Mouse (Mus musculus) liver, postnatal 0 days (tissue): ENCODE measurements around the gene Gpr84. TPM values are rescaled to one million over a fixed set of nuclear protein-coding genes. Genes with fewer than 3 reads are reported as not detected.

ENCODE experiments used
- ATAC-seq: fragments of 200-750 bp; cut with Nextera tagmentation; 2 replicates; pipeline ENCODE4 v1.8.0; 2017; ENCODE audit warnings: mild to moderate bottlenecking, moderate library complexity
- DNase-seq: peaks from one replicate; pipeline ENCODE4 v3.0.0-alpha.2; 2016
- H3K27ac ChIP-seq: fragments of 300-500 bp; sonication (generic); 2 replicates; pipeline ENCODE4 v1.5.1; 2014; ENCODE audit warnings: antibody characterized with exemption, moderate library complexity, mild to moderate bottlenecking, low read depth
- H3K27me3 ChIP-seq: fragments of 300-500 bp; sonication (generic); 2 replicates; pipeline ENCODE4 v1.6.1; 2014; ENCODE audit warnings: low read length, control low read depth, mixed read lengths; ENCODE audit not compliant: insufficient read depth
- H3K36me3 ChIP-seq: fragments of 300-500 bp; sonication (generic); replicated peaks from 2 replicates; pipeline ENCODE4 v1.6.1; 2014; ENCODE audit warnings: mild to moderate bottlenecking, control low read depth, low read length, moderate library complexity, mixed read lengths; ENCODE audit not compliant: insufficient read depth
- H3K4me1 ChIP-seq: fragments of 300-500 bp; sonication (generic); 2 replicates; pipeline ENCODE4 v1.6.1; 2014; ENCODE audit warnings: antibody characterized with exemption, mild to moderate bottlenecking, control low read depth; ENCODE audit not compliant: insufficient read depth
- H3K4me2 ChIP-seq: fragments of 300-500 bp; sonication (generic); 2 replicates; pipeline ENCODE4 v1.6.1; 2014; ENCODE audit warnings: low read depth, mild to moderate bottlenecking, low read length, moderate library complexity, mixed read lengths
- H3K4me3 ChIP-seq: fragments of 300-500 bp; sonication (generic); 2 replicates; pipeline ENCODE4 v1.5.1; 2014; ENCODE audit warnings: low read depth, low read length
- H3K9ac ChIP-seq: fragments of 300-500 bp; sonication (generic); replicated peaks from 2 replicates; pipeline ENCODE4 v1.6.1; 2014; ENCODE audit warnings: mild to moderate bottlenecking, moderate library complexity
- H3K9me3 ChIP-seq: fragments of 300-500 bp; sonication (generic); 2 replicates; pipeline ENCODE4 v1.6.1; 2016; ENCODE audit warnings: mild to moderate bottlenecking, control low read depth, low read length, mixed read lengths
- CTCF ChIP-seq: sonication (generic); IDR thresholded peaks from 2 replicates; pipeline ENCODE4 v1.5.1; 2016; ENCODE audit warnings: antibody characterized with exemption, low read depth
- EP300 ChIP-seq: IDR thresholded peaks from 2 replicates; pipeline ENCODE4 v1.6.1; 2016; ENCODE audit warnings: antibody characterized with exemption, low read depth, mild to moderate bottlenecking
- WGBS: fragments of 180-500 bp; shearing (Covaris S2); extraction: QIAGEN DNeasy Blood & Tissue Kit; methylation state at CpG from one replicate; pipeline ENCODE4 v1.1.7; 2014; ENCODE audit not compliant: insufficient replicate concordance; 5-methylcytosine and 5-hydroxymethylcytosine counted together
- polyA plus RNA-seq: library from polyadenylated mRNA; unstranded; fragments of >200 nt; fragmentation: Nextera tagmentation; extraction: Ambion mirVana; gene quantifications from 2 replicates; pipeline ENCODE4 v1.2.1, GENCODE M21; 2015

Gene Gpr84
- polyA plus RNA-seq, 1 experiment from 2014 or later = 1.8 TPM

GRCm38 (mm10) chr15:103333738-103334137 lies 23.3 kb upstream of the Gpr84 start:
- Histone ChIP-seq H3K4me3 (peak overlapping the region; percentile 19; the same call in 1 of the 2 replicates), H3K9ac (peak overlapping the region; percentile 37), H3K4me2 (peak overlapping the region; percentile 62), H3K9me3 (no peaks in the 10 kb centered on the region), H3K4me1 (peaks cover 16% of the 10 kb centered on the region), H3K27me3 (0 out of 2 replicates have a peak, but pooled peaks cover 4% of the 10 kb centered on the region), H3K27ac (peak overlapping the region; percentile 65), H3K36me3 (no peaks in the 10 kb centered on the region)
- ATAC-seq = peak; percentile 58
- DNase-seq = peak; percentile 38
- 42% methylated on average over 5 of the region's 5 CpGs for WGBS
- TF ChIP-seq EP300 (no peak), CTCF (no peak)

DNA sequence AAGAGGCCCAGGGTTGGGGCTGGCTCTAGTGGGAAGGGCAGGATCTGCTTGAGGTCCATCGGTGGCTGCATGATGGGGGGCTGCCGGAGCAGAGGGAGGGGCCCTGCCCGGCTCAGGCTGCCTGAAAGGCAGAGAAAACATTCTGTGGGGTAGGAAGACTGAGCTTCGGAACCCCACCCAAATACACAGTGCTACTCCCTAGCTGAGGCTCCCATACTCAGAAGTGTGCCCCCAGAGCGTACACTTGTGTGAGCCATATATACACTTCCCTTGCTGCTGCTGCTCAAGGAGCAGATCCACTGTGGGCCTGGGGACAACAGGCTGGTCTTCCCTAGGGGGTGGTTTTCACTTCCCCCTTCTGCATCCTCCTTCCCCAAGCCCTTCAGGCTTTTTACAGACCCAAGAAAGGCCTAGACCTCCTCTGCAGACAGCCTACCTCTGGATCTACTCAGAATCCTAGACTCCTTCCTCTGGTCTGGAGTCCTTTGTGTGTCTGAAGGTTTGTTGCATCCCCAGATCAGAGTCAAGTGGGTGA lies 22.7 kb upstream of the Gpr84 start:
- H3K4me1 ChIP-seq = peaks cover 16% of the 10 kb centered on the region
- peak; percentile 43 for ATAC-seq
- no peak for DNase-seq
- 45% methylated on average over 5 of the region's 5 CpGs for WGBS
- peak overlapping the region; percentile 37; the same call in 1 of the 2 replicates for H3K9ac ChIP-seq
- H3K36me3 ChIP-seq = no peaks in the 10 kb centered on the region
- H3K9me3 ChIP-seq = no peaks in the 10 kb centered on the region
- no peaks in the 10 kb centered on the region for H3K27me3 ChIP-seq
- H3K4me3 ChIP-seq = peak overlapping the region; percentile 19; the same call in 1 of the 2 replicates
- peak overlapping the region; percentile 65 for H3K27ac ChIP-seq
- peak overlapping the region; percentile 62 for H3K4me2 ChIP-seq
- no peak for TF ChIP-seq CTCF
- TF ChIP-seq EP300 = no peak

DNA sequence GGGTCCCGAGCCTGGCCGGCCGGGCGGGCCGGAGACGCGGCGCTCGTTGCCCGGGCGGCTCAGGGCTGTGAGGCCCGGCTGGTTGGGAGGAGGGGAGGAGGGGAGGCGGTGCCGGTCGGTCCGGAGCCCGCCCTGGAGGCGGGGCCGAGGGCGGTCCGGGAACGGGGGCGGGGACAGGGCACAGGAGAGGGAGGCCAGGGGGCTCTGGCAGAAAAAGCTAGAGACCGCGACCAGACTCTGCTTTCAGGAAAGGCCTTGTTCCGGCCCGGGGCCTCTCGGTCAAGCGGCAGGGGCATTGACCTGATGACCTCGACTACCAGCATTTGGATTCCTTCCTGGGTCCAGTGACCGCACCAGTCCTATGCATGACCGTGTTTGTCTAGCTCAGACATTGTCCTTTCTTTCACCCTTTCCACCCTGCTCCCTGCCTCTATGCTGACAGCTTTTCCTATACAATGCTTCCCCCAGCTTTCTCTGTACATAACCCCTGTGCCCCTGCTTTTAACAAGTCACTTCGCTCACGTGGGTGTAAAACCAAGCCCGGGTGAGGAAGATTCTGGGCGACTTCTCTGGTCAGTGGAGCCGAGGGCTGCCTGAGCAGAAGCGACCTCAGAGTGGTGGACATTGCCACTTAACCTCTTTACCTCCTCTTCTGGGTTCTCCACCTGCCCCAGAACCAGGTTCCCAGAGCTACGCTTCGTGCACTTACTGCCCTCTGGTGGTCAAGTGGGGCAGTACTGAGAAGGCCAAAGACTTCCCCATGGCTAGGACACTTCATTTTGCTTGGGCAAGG lies 13.2 kb upstream of the Gpr84 start:
- Histone ChIP-seq H3K36me3 (no peaks in the 10 kb centered on the region; the same call in 1 of the 2 replicates), H3K9me3 (no peaks in the 10 kb centered on the region), H3K27me3 (no peaks in the 10 kb centered on the region), H3K4me1 (peaks cover 21% of the 10 kb centered on the region), H3K4me2 (peak overlapping the region; percentile 89), H3K4me3 (peak overlapping the region; percentile 58), H3K27ac (peak overlapping the region; percentile 76), H3K9ac (peak overlapping the region; percentile 65)
- ATAC-seq = peak; percentile 95
- 1% methylated on average over 35 of the region's 40 CpGs for WGBS
- peak; percentile 93 for DNase-seq
- TF ChIP-seq EP300 = no peak
- peak; percentile 99 for TF ChIP-seq CTCF

DNA sequence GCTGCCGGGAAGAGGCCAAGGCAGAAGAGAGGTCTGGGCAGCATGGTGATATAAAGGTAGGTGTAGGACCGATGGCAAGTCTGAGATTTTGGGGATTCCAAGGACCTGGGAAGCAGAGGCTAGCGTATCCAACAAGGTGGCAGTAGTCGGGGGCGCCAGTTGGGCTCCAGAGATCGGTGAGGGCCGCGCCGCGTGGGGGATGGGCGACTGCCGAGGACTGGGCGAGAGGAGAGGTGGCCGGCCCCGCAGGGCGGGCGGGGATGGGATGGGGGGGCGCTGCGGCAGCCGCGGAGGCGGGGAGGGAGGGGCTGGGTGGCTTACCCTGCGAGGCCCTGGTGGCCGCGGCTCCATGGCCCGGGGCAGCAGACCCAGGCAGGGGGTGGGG lies 12.7 kb upstream of the Gpr84 start:
- Histone ChIP-seq H3K9me3 (no peaks in the 10 kb centered on the region), H3K27ac (peak overlapping the region; percentile 76), H3K36me3 (no peaks in the 10 kb centered on the region; the same call in none of the 2 replicates), H3K9ac (peak overlapping the region; percentile 65), H3K27me3 (no peaks in the 10 kb centered on the region), H3K4me2 (peak overlapping the region; percentile 89), H3K4me1 (peaks cover 21% of the 10 kb centered on the region), H3K4me3 (peak overlapping the region; percentile 58)
- WGBS = 13% methylated on average over 7 of the region's 26 CpGs
- no peak for TF ChIP-seq EP300
- no peak for TF ChIP-seq CTCF
- ATAC-seq (peak; percentile 47), DNase-seq (no peak)

DNA sequence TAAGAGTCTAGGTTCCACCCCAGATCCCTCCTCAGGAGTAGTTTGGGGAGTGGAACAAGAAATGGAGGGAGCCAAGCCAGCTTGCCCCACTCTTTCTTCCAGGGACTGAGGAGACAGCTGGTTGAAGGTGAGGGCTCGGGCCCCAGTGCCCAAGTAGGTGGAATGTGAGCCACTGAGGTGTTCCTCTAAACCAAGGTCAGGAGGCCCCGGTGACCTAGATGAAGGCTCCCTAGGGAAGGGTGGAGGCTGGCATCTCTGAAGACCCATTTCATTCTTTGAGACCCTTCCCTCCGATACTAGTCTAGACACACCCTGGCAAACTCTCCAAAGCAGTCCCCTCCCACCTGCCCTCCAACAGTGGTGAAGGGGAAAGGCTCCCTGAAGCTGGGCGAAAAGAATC lies 12.0 kb upstream of the Gpr84 start:
- Histone ChIP-seq H3K4me2 (peak overlapping the region; percentile 89), H3K9me3 (no peaks in the 10 kb centered on the region), H3K36me3 (peaks cover 2% of the 10 kb centered on the region), H3K9ac (peak overlapping the region; percentile 65; the same call in 1 of the 2 replicates), H3K27me3 (no peaks in the 10 kb centered on the region), H3K4me3 (no peak overlapping the region; the same call in 1 of the 2 replicates), H3K4me1 (peaks cover 21% of the 10 kb centered on the region), H3K27ac (no peak overlapping the region)
- TF ChIP-seq EP300 (no peak), CTCF (no peak)
- ATAC-seq (no peak), DNase-seq (no peak)
- WGBS = 71% methylated on average over 4 of the region's 4 CpGs

DNA sequence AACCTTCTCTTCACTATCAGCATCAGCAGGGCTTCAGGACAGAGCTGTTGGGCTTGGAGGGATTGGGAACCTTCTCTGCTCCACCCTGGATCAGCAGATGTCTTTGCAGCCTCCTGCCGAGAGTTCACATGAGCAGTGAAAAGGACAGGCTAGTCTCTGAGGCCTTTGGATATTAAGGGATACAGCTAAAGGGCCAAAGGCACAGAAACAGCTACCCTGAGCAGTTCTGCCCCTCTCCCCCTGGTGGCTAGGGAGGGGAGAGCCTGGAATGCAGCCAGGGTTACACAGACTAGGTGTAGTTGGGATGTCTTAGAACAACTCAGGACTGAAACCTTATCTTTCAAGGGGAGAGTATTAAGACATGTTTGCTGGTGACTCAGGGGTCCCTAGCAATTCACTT lies 10.7 kb upstream of the Gpr84 start:
- Histone ChIP-seq H3K9ac (no peak overlapping the region), H3K4me3 (no peak overlapping the region), H3K4me2 (no peak overlapping the region), H3K36me3 (peaks cover 13% of the 10 kb centered on the region), H3K27me3 (no peaks in the 10 kb centered on the region), H3K27ac (no peak overlapping the region), H3K9me3 (no peaks in the 10 kb centered on the region), H3K4me1 (peaks cover 21% of the 10 kb centered on the region)
- ATAC-seq (no peak), DNase-seq (peak; percentile 42)
- TF ChIP-seq EP300 (no peak), CTCF (peak; percentile 67)
- 85% methylated on average over 1 of the region's 1 CpGs for WGBS
